Mouse (Mus musculus) kidney, embryonic 16.5 days (tissue): Measurements from ENCODE around the gene Pp2d1. TPM values are rescaled to one million over a fixed set of nuclear protein-coding genes. Genes with fewer than 3 reads are reported as not detected.

Experiments
- ATAC-seq: fragments of 200-750 bp; cut with Nextera tagmentation; 2 replicates; pipeline ENCODE4 v1.8.0; 2017; ENCODE audit warnings: moderate TSS enrichment; ENCODE audit not compliant: low FRiP score, low TSS enrichment
- H3K27ac ChIP-seq: fragments of 300-500 bp; sonication (generic); 2 replicates; pipeline ENCODE4 v1.5.1; 2014; ENCODE audit warnings: low read length
- H3K27me3 ChIP-seq: fragments of 300-500 bp; sonication (generic); 2 replicates; pipeline ENCODE4 v1.6.1; 2014; ENCODE audit warnings: low read length, control low read depth, mixed read lengths; ENCODE audit not compliant: insufficient read depth
- H3K36me3 ChIP-seq: fragments of 300-500 bp; sonication (generic); 2 replicates; pipeline ENCODE4 v1.6.1; 2014; ENCODE audit warnings: low read length, control low read depth, mixed read lengths; ENCODE audit not compliant: insufficient read depth
- H3K4me1 ChIP-seq: fragments of 300-500 bp; sonication (generic); 2 replicates; pipeline ENCODE4 v1.6.1; 2014; ENCODE audit warnings: low read length, control low read depth, mixed read lengths; ENCODE audit not compliant: insufficient read depth
- H3K4me2 ChIP-seq: fragments of 300-500 bp; sonication (generic); replicated peaks from 2 replicates; pipeline ENCODE4 v1.6.1; 2014; ENCODE audit warnings: low read depth, low read length
- H3K4me3 ChIP-seq: fragments of 300-500 bp; sonication (generic); 2 replicates; pipeline ENCODE4 v1.5.1; 2014; ENCODE audit warnings: mild to moderate bottlenecking, low read length
- H3K9ac ChIP-seq: fragments of 300-500 bp; sonication (generic); replicated peaks from 2 replicates; pipeline ENCODE4 v1.6.1; 2014; ENCODE audit warnings: low read length
- H3K9me3 ChIP-seq: fragments of 300-500 bp; sonication (generic); 2 replicates; pipeline ENCODE4 v1.6.1; 2016; ENCODE audit warnings: low read length, control low read depth
- WGBS: fragments of 180-500 bp; shearing (Covaris S2); extraction: QIAGEN DNeasy Blood & Tissue Kit; methylation state at CpG from one replicate; pipeline ENCODE4 v1.1.7; 2014; 5-methylcytosine and 5-hydroxymethylcytosine counted together
- polyA plus RNA-seq: library from polyadenylated mRNA; unstranded; fragments of >200 nt; fragmentation: Nextera tagmentation; extraction: Ambion mirVana; gene quantifications from 2 replicates; pipeline ENCODE4 v1.2.1, GENCODE M21; 2015

Pp2d1 gene
- polyA plus RNA-seq, 1 experiment from 2014 or later = 0.30 TPM

GRCm38 (mm10) chr17:53551306-53552299 lies 12.4 kb upstream of the Pp2d1 start:
- H3K4me1 ChIP-seq = no peaks in the 10 kb centered on the region
- ATAC-seq = no peak
- WGBS = 76% methylated on average over 8 of the region's 8 CpGs
- H3K27ac ChIP-seq = no peak overlapping the region
- 0 out of 2 replicates have a peak, but pooled peaks cover 2% of the 10 kb centered on the region for H3K9me3 ChIP-seq
- no peak overlapping the region for H3K4me3 ChIP-seq
- no peak overlapping the region for H3K9ac ChIP-seq
- H3K27me3 ChIP-seq = no peaks in the 10 kb centered on the region
- H3K4me2 ChIP-seq = no peak overlapping the region
- H3K36me3 ChIP-seq = no peaks in the 10 kb centered on the region

GRCm38 (mm10) chr17:53543591-53544324 lies 4.5 kb upstream of the Pp2d1 start:
- WGBS = 62% methylated on average over 9 of the region's 9 CpGs
- H3K27me3 ChIP-seq = no peaks in the 10 kb centered on the region
- ATAC-seq = no peak
- no peaks in the 10 kb centered on the region for H3K4me1 ChIP-seq
- H3K4me3 ChIP-seq = no peak overlapping the region
- H3K4me2 ChIP-seq = no peak overlapping the region
- no peak overlapping the region for H3K9ac ChIP-seq
- no peaks in the 10 kb centered on the region for H3K36me3 ChIP-seq
- no peak overlapping the region for H3K27ac ChIP-seq
- H3K9me3 ChIP-seq = peaks cover 3% of the 10 kb centered on the region; the same call in 1 of the 2 replicates

GRCm38 (mm10) chr17:53542536-53542935 lies 3.3 kb upstream of the Pp2d1 start:
- no peaks in the 10 kb centered on the region for H3K4me1 ChIP-seq
- ATAC-seq = no peak

GRCm38 (mm10) chr17:53532425-53532824 lies 6.8 kb downstream of the Pp2d1 start:
- Histone ChIP-seq H3K36me3 (no peaks in the 10 kb centered on the region), H3K4me1 (no peaks in the 10 kb centered on the region), H3K4me3 (no peak overlapping the region), H3K9me3 (no peaks in the 10 kb centered on the region), H3K9ac (no peak overlapping the region), H3K27me3 (no peaks in the 10 kb centered on the region), H3K4me2 (no peak overlapping the region), H3K27ac (no peak overlapping the region)
- ATAC-seq = no peak
- WGBS = 59% methylated on average over 2 of the region's 2 CpGs

More at GRCm38 (mm10) chr17:53542536-53542935, 3.3 kb upstream of the Pp2d1 start:
- H3K36me3 ChIP-seq = no peaks in the 10 kb centered on the region
- H3K9ac ChIP-seq = no peak overlapping the region
- H3K4me2 ChIP-seq = no peak overlapping the region
- H3K27ac ChIP-seq = no peak overlapping the region
- no peak overlapping the region for H3K4me3 ChIP-seq
- H3K27me3 ChIP-seq = no peaks in the 10 kb centered on the region
- peaks cover 3% of the 10 kb centered on the region; the same call in 1 of the 2 replicates for H3K9me3 ChIP-seq
- 92% methylated on average over 4 of the region's 4 CpGs for WGBS

GRCm38 (mm10) chr17:53531160-53531559 lies 8.1 kb downstream of the Pp2d1 start:
- no peaks in the 10 kb centered on the region for H3K27me3 ChIP-seq
- no peak for ATAC-seq
- H3K4me1 ChIP-seq = no peaks in the 10 kb centered on the region
- no peak overlapping the region for H3K4me2 ChIP-seq
- H3K27ac ChIP-seq = no peak overlapping the region
- H3K4me3 ChIP-seq = no peak overlapping the region
- 43% methylated on average over 2 of the region's 2 CpGs for WGBS
- no peaks in the 10 kb centered on the region for H3K9me3 ChIP-seq
- no peaks in the 10 kb centered on the region for H3K36me3 ChIP-seq
- H3K9ac ChIP-seq = no peak overlapping the region

- H3K4me1 ChIP-seq = no peaks in the 10 kb centered on the region
- no peak overlapping the region for H3K4me2 ChIP-seq
- no peak overlapping the region for H3K4me3 ChIP-seq
- no peaks in the 10 kb centered on the region for H3K36me3 ChIP-seq
- no peak overlapping the region for H3K27ac ChIP-seq
- WGBS = 82% methylated on average over 2 of the region's 2 CpGs
- H3K9ac ChIP-seq = no peak overlapping the region
- no peaks in the 10 kb centered on the region for H3K27me3 ChIP-seq
- no peak for ATAC-seq
- H3K9me3 ChIP-seq = no peaks in the 10 kb centered on the region
Observed at GRCm38 (mm10) chr17:53528034-53528433, 11.2 kb downstream of the Pp2d1 start.

GRCm38 (mm10) chr17:53520509-53520908 lies 18.7 kb downstream of the Pp2d1 start:
- H3K27me3 ChIP-seq = no peaks in the 10 kb centered on the region
- H3K9me3 ChIP-seq = no peaks in the 10 kb centered on the region
- no peak overlapping the region for H3K9ac ChIP-seq
- no peak overlapping the region for H3K4me3 ChIP-seq
- no peak for ATAC-seq
- H3K27ac ChIP-seq = no peak overlapping the region
- no peak overlapping the region for H3K4me2 ChIP-seq
- H3K4me1 ChIP-seq = no peaks in the 10 kb centered on the region
- H3K36me3 ChIP-seq = no peaks in the 10 kb centered on the region

GRCm38 (mm10) chr17:53519364-53519763 lies 19.9 kb downstream of the Pp2d1 start:
- no peak overlapping the region for H3K27ac ChIP-seq
- no peak overlapping the region for H3K4me2 ChIP-seq
- no peaks in the 10 kb centered on the region for H3K9me3 ChIP-seq
- H3K4me1 ChIP-seq = no peaks in the 10 kb centered on the region
- no peak overlapping the region for H3K4me3 ChIP-seq
- peaks cover 4% of the 10 kb centered on the region; the same call in 1 of the 2 replicates for H3K36me3 ChIP-seq
- no peak for ATAC-seq
- no peaks in the 10 kb centered on the region for H3K27me3 ChIP-seq
- H3K9ac ChIP-seq = no peak overlapping the region

GRCm38 (mm10) chr17:53512311-53512951 lies 26.8 kb downstream of the Pp2d1 start:
- Histone ChIP-seq H3K4me3 (no peak overlapping the region), H3K4me2 (no peak overlapping the region), H3K9ac (no peak overlapping the region), H3K27me3 (no peaks in the 10 kb centered on the region), H3K27ac (no peak overlapping the region), H3K9me3 (no peaks in the 10 kb centered on the region), H3K36me3 (peaks cover 6% of the 10 kb centered on the region; the same call in 1 of the 2 replicates), H3K4me1 (no peaks in the 10 kb centered on the region)
- WGBS = 88% methylated on average over 2 of the region's 2 CpGs
- no peak for ATAC-seq
